Mouse (Mus musculus) stomach, embryonic 16.5 days (tissue): ENCODE results near the gene Ccl28. TPM values are rescaled to one million over a fixed set of nuclear protein-coding genes. Genes with fewer than 3 reads are reported as not detected.
A peak's percentile ranks its signal among the peaks of the same experiment; 100 is the strongest.
"Not testable (repeated sequence)": the region's sequence is repeated elsewhere in the genome, so short reads cannot be mapped to it uniquely, and the experiment has no call there.

Experiments used
- ATAC-seq: fragments of 200-750 bp; cut with Nextera tagmentation; 2 replicates; pipeline ENCODE4 v1.8.0; 2017; ENCODE audit warnings: moderate number of reproducible peaks, moderate TSS enrichment; ENCODE audit not compliant: insufficient read depth, low FRiP score
- H3K27ac ChIP-seq: fragments of 300-500 bp; sonication (generic); 2 replicates; pipeline ENCODE4 v1.5.1; 2014; ENCODE audit warnings: low read length
- H3K27me3 ChIP-seq: fragments of 300-500 bp; sonication (generic); 2 replicates; pipeline ENCODE4 v1.6.1; 2014; ENCODE audit warnings: low read length, control low read depth, mixed read lengths; ENCODE audit not compliant: control insufficient read depth, insufficient read depth
- H3K36me3 ChIP-seq: fragments of 300-500 bp; sonication (generic); 2 replicates; pipeline ENCODE4 v1.6.1; 2014; ENCODE audit warnings: low read length; ENCODE audit not compliant: control insufficient read depth, insufficient read depth
- H3K4me1 ChIP-seq: fragments of 300-500 bp; sonication (generic); 2 replicates; pipeline ENCODE4 v1.6.1; 2014; ENCODE audit warnings: low read length, control low read depth, mixed read lengths; ENCODE audit not compliant: control insufficient read depth, insufficient read depth
- H3K4me2 ChIP-seq: fragments of 300-500 bp; sonication (generic); 2 replicates; pipeline ENCODE4 v1.6.1; 2014; ENCODE audit warnings: low read depth, low read length, mixed read lengths
- H3K4me3 ChIP-seq: fragments of 300-500 bp; sonication (generic); replicated peaks from 2 replicates; pipeline ENCODE4 v1.5.1; 2014; ENCODE audit warnings: mild to moderate bottlenecking, low read length
- H3K9ac ChIP-seq: fragments of 300-500 bp; sonication (generic); 2 replicates; pipeline ENCODE4 v1.6.1; 2014; ENCODE audit warnings: low read length
- H3K9me3 ChIP-seq: fragments of 300-500 bp; sonication (generic); replicated peaks from 2 replicates; pipeline ENCODE4 v1.6.1; 2016; ENCODE audit warnings: low read length, control low read depth; ENCODE audit not compliant: control insufficient read depth
- WGBS: fragments of 180-500 bp; shearing (Covaris S2); extraction: QIAGEN DNeasy Blood & Tissue Kit; methylation state at CpG from one replicate; pipeline ENCODE4 v1.1.7; 2014; 5-methylcytosine and 5-hydroxymethylcytosine counted together
- polyA plus RNA-seq: library from polyadenylated mRNA; unstranded; fragments of >200 nt; fragmentation: Nextera tagmentation; extraction: Ambion mirVana; gene quantifications from 2 replicates; pipeline ENCODE4 v1.2.1, GENCODE M21; 2015

The Ccl28 gene
- polyA plus RNA-seq, 1 experiment from 2014 or later: 0.08 TPM

DNA sequence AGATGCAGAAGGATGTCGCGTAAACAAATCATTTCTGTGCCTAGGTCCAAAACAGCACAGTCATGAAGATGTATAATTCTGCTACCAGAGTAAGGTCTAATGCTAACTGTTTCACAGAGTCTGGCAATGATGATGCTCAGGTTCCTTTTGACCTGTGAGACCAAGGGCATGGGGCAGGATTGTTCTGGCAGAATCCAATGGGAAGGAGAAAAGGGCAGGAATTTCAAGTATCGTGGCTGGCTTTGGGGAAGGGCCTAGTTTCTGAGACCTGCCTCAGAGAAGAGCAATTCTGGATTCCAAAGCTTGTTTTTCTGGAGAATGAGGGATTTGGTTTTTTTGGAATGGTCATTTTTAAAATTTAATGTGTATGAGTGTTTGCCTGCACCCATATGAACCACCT lies 4.8 kb upstream of the Ccl28 start:
- no peak for ATAC-seq
- no peaks in the 10 kb centered on the region for H3K4me1 ChIP-seq
- H3K9ac ChIP-seq: no peak overlapping the region
- no peak overlapping the region for H3K4me3 ChIP-seq
- no peak overlapping the region for H3K27ac ChIP-seq
- WGBS: 96% methylated on average over 3 of the region's 3 CpGs
- H3K36me3 ChIP-seq: no peaks in the 10 kb centered on the region
- H3K9me3 ChIP-seq: no peaks in the 10 kb centered on the region
- H3K4me2 ChIP-seq: no peak overlapping the region
- H3K27me3 ChIP-seq: no peaks in the 10 kb centered on the region

DNA sequence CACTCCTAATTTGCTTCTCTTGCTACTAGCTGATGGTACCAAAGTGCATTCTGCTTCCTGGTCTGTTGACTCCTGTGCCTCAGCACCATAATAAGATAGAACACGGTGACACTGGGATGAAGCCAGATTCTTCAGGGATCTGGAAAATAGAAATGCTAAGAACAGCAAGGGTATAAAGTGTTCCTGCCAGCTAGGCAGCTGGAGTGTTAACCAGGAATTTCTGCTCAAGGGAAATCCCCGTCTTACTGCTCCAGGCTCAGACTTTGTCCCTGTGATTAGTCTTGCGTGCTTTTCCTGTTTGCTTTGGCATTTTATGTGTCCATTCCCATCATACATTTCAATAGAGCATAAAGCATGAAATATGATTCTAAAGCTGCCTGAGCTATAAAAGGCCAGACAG lies 3.9 kb upstream of the Ccl28 start:
- H3K4me3 ChIP-seq: no peak overlapping the region
- no peak for ATAC-seq
- H3K36me3 ChIP-seq: no peaks in the 10 kb centered on the region
- H3K4me1 ChIP-seq: no peaks in the 10 kb centered on the region
- H3K4me2 ChIP-seq: no peak overlapping the region
- no peak overlapping the region for H3K27ac ChIP-seq
- WGBS: 60% methylated on average over 3 of the region's 3 CpGs
- H3K27me3 ChIP-seq: no peaks in the 10 kb centered on the region
- no peaks in the 10 kb centered on the region for H3K9me3 ChIP-seq
- no peak overlapping the region for H3K9ac ChIP-seq

DNA sequence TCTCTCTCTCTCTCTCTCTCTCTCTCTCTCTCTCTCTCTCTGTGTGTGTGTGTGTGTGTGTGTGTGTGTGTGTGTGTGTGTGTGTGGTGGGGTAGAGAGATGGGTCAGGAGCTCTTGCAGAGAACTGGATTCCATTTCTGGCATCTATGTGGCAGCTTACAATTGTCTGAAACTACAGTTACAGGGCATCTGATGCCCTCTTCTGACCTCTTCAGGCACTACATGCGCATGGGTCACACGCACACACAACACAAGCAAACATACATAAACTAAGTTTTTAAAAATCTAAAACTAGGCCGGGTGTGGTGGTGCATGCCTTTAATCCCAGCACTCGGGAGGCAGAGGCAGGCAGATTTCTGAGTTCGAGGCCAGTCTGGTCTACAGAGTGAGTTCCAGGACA lies 2.3 kb downstream of the Ccl28 start:
- not testable (repeated sequence) for H3K27me3 ChIP-seq, H3K27ac ChIP-seq, H3K36me3 ChIP-seq, H3K4me2 ChIP-seq, H3K9me3 ChIP-seq, ATAC-seq, H3K9ac ChIP-seq, H3K4me3 ChIP-seq, H3K4me1 ChIP-seq
- WGBS: 78% methylated on average over 5 of the region's 5 CpGs

DNA sequence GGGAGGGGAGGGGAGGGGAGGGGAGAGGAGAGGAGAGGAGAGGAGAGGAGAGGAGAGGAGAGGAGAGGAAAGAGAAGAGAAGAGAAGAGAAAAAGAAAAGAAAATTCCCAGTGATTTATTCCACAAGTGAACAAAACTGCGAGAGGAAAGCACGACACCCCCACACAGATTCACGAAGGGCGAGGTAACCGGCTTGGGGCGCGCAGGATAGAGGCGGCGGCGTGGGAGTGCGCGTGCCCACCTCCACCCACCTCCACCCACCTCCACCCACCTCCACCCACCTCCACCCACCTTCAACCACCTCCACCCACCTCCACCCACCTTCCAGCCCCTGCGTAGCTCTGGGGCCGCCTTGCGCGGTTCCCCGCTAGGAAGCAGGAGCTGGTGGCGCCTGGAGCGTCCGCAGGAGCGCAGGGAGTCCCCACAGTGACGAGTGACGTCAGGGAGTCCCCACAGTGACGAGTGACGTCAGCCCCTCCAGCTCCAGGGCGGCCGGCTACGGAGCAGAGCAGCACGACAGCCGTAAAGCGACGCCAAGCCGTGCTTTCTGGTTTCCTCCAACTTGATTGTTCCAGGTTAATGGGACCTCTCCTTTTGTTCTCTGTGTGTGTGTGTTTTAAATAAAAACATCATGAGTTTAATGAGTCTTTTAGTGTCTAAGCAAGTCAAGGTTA lies 8.0 kb downstream of the Ccl28 start:
- H3K36me3 ChIP-seq: no peaks in the 10 kb centered on the region
- no peaks in the 10 kb centered on the region for H3K9me3 ChIP-seq
- peak overlapping the region; percentile 67 for H3K9ac ChIP-seq
- no peaks in the 10 kb centered on the region for H3K4me1 ChIP-seq
- H3K27ac ChIP-seq: no peak overlapping the region
- peak overlapping the region; percentile 65 for H3K4me2 ChIP-seq
- 8% methylated on average over 33 of the region's 33 CpGs for WGBS
- H3K4me3 ChIP-seq: peak overlapping the region; percentile 56
- ATAC-seq: peak; percentile 95
- H3K27me3 ChIP-seq: no peaks in the 10 kb centered on the region

DNA sequence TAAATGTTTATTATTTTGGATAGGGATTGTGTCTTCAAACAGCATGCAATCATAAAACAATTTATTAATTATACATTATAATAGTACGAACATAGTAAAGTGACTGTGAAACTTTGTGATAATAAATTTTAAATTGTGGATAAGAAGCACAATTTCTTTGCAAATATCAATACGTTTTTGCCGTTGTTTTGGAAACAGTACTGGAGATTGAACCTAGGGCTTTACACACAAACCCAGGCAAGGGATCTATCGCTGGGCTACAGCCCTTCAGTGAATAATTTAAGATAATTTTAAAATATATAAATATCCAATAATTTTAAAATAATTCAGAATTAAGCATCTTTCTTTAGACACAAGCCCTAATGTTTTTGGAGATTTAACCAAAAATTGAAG lies 8.5 kb downstream of the Ccl28 start:
- no peaks in the 10 kb centered on the region for H3K36me3 ChIP-seq
- no peak for ATAC-seq
- 86% methylated on average over 4 of the region's 4 CpGs for WGBS
- H3K9ac ChIP-seq: no peak overlapping the region
- H3K4me2 ChIP-seq: peak overlapping the region; percentile 65
- no peak overlapping the region for H3K27ac ChIP-seq
- H3K4me3 ChIP-seq: peak overlapping the region; percentile 56
- no peaks in the 10 kb centered on the region for H3K4me1 ChIP-seq
- no peaks in the 10 kb centered on the region for H3K9me3 ChIP-seq
- no peaks in the 10 kb centered on the region for H3K27me3 ChIP-seq

DNA sequence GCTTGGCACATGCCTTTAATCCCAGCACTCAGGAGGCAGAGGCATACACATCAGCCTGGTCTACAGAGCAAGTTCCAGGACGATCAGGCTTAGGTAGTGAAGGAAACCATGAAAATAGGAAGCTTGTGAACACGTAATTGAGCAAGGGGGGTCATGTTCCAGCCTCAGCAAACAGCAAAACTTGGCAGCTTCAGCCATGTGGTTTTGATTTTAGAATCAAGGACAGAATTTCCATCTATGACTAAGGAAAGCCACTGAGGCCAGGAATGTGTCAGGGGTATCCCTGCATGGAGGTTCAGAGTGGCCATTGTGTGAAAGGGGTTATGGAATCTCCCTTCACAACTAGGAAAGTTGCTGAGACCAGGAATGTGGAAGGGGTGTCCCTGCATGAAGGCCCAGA lies 11.9 kb downstream of the Ccl28 start:
- H3K36me3 ChIP-seq: no peaks in the 10 kb centered on the region
- H3K4me3 ChIP-seq: no peak overlapping the region
- no peaks in the 10 kb centered on the region for H3K9me3 ChIP-seq
- no peak overlapping the region for H3K9ac ChIP-seq
- no peak overlapping the region for H3K4me2 ChIP-seq
- no peak for ATAC-seq
- 66% methylated on average over 2 of the region's 2 CpGs for WGBS
- no peak overlapping the region for H3K27ac ChIP-seq
- no peaks in the 10 kb centered on the region for H3K4me1 ChIP-seq
- H3K27me3 ChIP-seq: no peaks in the 10 kb centered on the region

DNA sequence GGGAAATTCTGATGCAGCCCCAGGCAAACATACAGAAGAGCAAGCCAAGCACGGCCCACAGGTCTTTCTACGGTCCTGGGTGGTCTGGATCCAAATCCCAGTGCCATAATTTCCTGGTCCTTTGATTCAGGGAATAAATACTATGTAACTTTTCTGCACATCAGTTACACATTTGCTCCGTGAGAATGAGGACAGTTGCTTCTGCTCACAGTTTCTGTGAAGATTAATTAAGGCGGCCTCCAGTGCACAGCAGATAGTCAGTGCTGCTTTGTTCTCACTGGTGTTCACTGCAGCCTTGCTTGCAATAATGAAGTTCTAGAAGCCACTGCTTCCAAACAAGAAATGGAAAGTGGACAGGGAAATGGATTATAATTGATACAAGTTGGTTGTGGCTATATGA lies 14.2 kb downstream of the Ccl28 start:
- no peak overlapping the region for H3K27ac ChIP-seq
- H3K27me3 ChIP-seq: no peaks in the 10 kb centered on the region
- no peaks in the 10 kb centered on the region for H3K36me3 ChIP-seq
- H3K4me2 ChIP-seq: no peak overlapping the region
- no peak for ATAC-seq
- H3K9ac ChIP-seq: no peak overlapping the region
- no peaks in the 10 kb centered on the region for H3K9me3 ChIP-seq
- no peak overlapping the region for H3K4me3 ChIP-seq
- no peaks in the 10 kb centered on the region for H3K4me1 ChIP-seq
- 76% methylated on average over 4 of the region's 4 CpGs for WGBS

DNA sequence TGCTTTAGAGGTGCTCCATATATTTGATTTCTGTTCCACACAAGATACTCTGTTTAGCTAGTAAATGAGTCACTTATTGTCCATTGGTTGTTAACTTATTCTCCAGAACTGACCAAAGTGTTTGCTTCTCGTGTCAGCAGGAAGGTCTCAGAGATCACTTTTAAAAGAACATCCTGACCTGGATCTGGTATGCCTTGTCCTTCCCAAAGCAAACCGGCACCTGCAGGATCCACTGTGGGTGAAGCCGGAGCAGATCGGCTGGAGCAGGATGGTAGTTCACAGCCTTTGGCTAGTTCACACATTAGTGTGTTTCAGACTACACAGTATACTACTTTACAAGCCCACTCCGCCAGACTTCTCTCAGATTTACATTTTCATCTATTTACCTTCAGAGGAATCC lies 14.8 kb downstream of the Ccl28 start:
- Histone ChIP-seq H3K4me1 (no peaks in the 10 kb centered on the region), H3K9ac (no peak overlapping the region), H3K4me2 (no peak overlapping the region), H3K9me3 (no peaks in the 10 kb centered on the region), H3K4me3 (no peak overlapping the region), H3K27ac (no peak overlapping the region), H3K27me3 (no peaks in the 10 kb centered on the region), H3K36me3 (no peaks in the 10 kb centered on the region)
- ATAC-seq: no peak
- WGBS: 86% methylated on average over 5 of the region's 5 CpGs

DNA sequence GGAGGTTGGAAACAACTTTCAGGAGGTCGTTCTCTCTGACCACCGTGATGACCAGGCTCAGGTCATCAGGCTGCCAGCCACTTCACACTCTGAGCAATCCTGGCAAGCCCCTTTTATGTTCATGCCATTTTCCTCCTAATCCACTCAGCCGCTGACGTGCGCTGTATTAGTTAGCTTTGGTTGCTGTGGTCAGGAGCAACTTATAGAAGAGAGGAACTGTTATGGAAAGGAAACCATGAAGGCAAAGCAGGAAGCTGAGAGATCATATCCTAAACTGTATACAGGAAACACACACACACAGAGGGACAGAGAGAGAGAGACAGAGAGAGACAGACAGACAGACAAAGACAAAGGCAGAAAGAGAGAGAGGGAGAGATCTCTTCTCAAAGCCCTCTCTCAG lies 15.7 kb downstream of the Ccl28 start:
- Histone ChIP-seq H3K9ac (no peak overlapping the region), H3K4me1 (no peaks in the 10 kb centered on the region), H3K27me3 (no peaks in the 10 kb centered on the region), H3K4me2 (no peak overlapping the region), H3K36me3 (no peaks in the 10 kb centered on the region), H3K9me3 (no peaks in the 10 kb centered on the region), H3K4me3 (no peak overlapping the region), H3K27ac (no peak overlapping the region)
- ATAC-seq: no peak
- 79% methylated on average over 5 of the region's 5 CpGs for WGBS

DNA sequence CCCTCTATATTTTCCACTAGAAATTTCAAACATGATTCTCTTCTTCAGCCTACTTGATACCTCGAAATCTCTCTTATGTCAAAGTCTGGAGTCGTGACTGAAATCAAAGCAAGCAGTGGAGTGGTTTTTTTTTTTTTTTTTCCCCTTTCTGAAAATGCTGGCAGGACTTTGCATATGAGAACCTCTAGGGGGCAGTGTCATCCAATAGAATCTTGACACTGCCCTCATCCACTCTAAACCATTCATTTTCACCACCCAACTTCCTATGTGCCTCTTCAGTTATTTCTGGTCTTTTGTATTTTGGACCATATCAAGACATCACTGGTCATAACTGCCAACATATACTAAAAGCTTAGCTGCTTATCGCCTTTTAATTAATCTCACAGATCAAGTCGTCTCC lies 16.9 kb downstream of the Ccl28 start:
- H3K27ac ChIP-seq: no peak overlapping the region
- H3K9ac ChIP-seq: no peak overlapping the region
- H3K4me2 ChIP-seq: no peak overlapping the region
- no peaks in the 10 kb centered on the region for H3K9me3 ChIP-seq
- H3K4me1 ChIP-seq: no peaks in the 10 kb centered on the region
- WGBS: 38% methylated on average over 4 of the region's 4 CpGs
- no peaks in the 10 kb centered on the region for H3K27me3 ChIP-seq
- H3K36me3 ChIP-seq: no peaks in the 10 kb centered on the region
- ATAC-seq: no peak
- H3K4me3 ChIP-seq: no peak overlapping the region
